Mouse (Mus musculus) G1E (cell line): ENCODE data around the gene Top1.

Experiments used
- CTCF ChIP-seq: IDR thresholded peaks from 2 replicates; pipeline ENCODE4 v1.5.1; 2012; ENCODE audit warnings: low read depth, low read length, inconsistent platforms, mixed read lengths
- TAL1 ChIP-seq: conservative IDR thresholded peaks from 2 replicates; pipeline ENCODE4 v1.6.1; 2012; ENCODE audit warnings: low read depth, low read length, inconsistent platforms, mixed read lengths

DNA sequence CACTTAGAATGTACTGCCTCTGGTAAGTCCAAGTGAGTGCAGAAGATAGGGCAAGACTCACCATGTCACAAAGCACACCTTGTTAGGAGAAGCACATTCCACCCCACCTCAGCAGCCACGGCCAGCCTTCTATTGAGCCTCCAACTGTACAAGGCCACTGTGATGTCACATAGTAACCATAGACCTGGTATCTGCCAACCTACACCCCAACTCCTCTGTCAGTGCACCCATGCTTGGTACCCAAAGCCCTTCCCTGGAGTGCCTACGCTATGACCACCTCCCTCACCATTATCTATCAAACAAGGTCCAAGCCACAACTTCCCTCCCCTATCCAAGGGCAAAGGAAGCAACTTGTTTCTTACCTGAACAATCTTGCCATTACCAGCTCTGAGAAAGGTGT is 123.3 kb downstream of the Top1 start:
- TF ChIP-seq CTCF (no peak), TAL1 (no peak)
